7 mouse cellular contexts compared by ENCODE assay signal in the genomic region with DNA sequence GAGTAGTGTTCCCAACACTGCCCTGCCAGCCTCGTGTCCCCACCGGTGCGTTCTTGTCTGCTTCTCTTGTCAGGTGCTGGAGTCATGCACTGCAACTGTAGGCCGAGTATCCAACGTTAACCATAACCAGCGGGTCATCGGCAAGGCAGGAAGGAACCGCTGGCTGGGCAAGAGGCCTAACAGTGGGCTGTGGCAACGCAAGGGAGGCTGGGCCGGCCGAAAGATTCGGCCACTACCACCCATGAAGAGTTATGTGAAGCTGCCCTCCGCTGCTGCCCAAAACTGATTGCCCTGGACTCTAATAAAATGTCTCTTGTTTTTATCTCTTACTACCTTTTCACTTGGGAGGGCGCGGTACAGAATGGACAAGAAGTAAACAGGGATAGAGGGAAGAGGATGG. TPM values are rescaled to one million over a fixed set of nuclear protein-coding genes. Genes with fewer than 3 reads are reported as not detected.
DNase-seq lines count a peak whose midpoint lies in the region; ATAC-seq and TF ChIP-seq lines count a peak whose summit lies in the region.

No protein-coding gene starts in this region.

- 39% methylated on average over 15 of the region's 15 CpGs for WGBS in forebrain, embryonic 11.5 days
- 41% methylated on average over 15 of the region's 15 CpGs for WGBS in limb, embryonic 10.5 days
- 28% methylated on average over 15 of the region's 15 CpGs for WGBS in olfactory bulb, adult 2 months

- H3K27ac ChIP-seq in forebrain, embryonic 11.5 days (ENCODE audit: low read depth, low read length): peak overlapping the region; percentile 84
- H3K27ac ChIP-seq in limb, embryonic 10.5 days: peak overlapping the region; percentile 94
- H3K27ac ChIP-seq in olfactory bulb, adult 2 months (ENCODE audit: insufficient read depth, low read depth, low read length): peak overlapping the region; percentile 64

- DNase-seq in forebrain, embryonic 11.5 days (ENCODE audit: low spot score): no peak
- DNase-seq in limb, embryonic 10.5 days (ENCODE audit: low spot score): peak; percentile 45
- no peak for DNase-seq in left cerebral cortex, adult 8-10 months (ENCODE audit: low spot score in 2 of 2)
- no peak for DNase-seq in gastrocnemius, postnatal 10 days

- H3K9me3 ChIP-seq in megakaryocyte, embryonic 14.5 days: no peaks in the 10 kb centered on the region
- H3K9me3 ChIP-seq in forebrain, embryonic 11.5 days (ENCODE audit: control insufficient read depth, low read length): no peaks in the 10 kb centered on the region
- no peaks in the 10 kb centered on the region for H3K9me3 ChIP-seq in limb, embryonic 10.5 days (replicated peaks)

- no peak for ATAC-seq in megakaryocyte, adult 5-6 weeks (ENCODE audit: poor library complexity, severe bottlenecking)
- no peak for ATAC-seq in forebrain, embryonic 11.5 days (replicated peaks; ENCODE audit: low FRiP score)

- H3K4me1 ChIP-seq in megakaryocyte, embryonic 14.5 days: peaks cover 63% of the 10 kb centered on the region
- H3K4me1 ChIP-seq in forebrain, embryonic 11.5 days (replicated peaks; ENCODE audit: control insufficient read depth, insufficient read depth, low read length): peaks cover 25% of the 10 kb centered on the region
- H3K4me1 ChIP-seq in limb, embryonic 10.5 days: peaks cover 54% of the 10 kb centered on the region
- peaks cover 27% of the 10 kb centered on the region for H3K4me1 ChIP-seq in olfactory bulb, adult 2 months (ENCODE audit: control insufficient read depth, insufficient read depth, low read length)

- peaks cover 57% of the 10 kb centered on the region for H3K36me3 ChIP-seq in megakaryocyte, embryonic 14.5 days (replicated peaks; ENCODE audit: low read length)
- peaks cover 10% of the 10 kb centered on the region; the same call in 1 of the 2 replicates for H3K36me3 ChIP-seq in forebrain, embryonic 11.5 days (ENCODE audit: control insufficient read depth, insufficient read depth, low read length)
- H3K36me3 ChIP-seq in limb, embryonic 10.5 days: peaks cover 52% of the 10 kb centered on the region

- peak overlapping the region; percentile 92 for H3K9ac ChIP-seq in forebrain, embryonic 11.5 days (ENCODE audit: low read length)

- H3K4me3 ChIP-seq in megakaryocyte, embryonic 14.5 days (replicated peaks): peak overlapping the region; percentile 97
- peak overlapping the region; percentile 68 for H3K4me3 ChIP-seq in forebrain, embryonic 11.5 days (ENCODE audit: low read depth, low read length)
- peak overlapping the region; percentile 70 for H3K4me3 ChIP-seq in limb, embryonic 10.5 days
- H3K4me3 ChIP-seq in olfactory bulb, adult 2 months (ENCODE audit: insufficient read depth, low read depth, low read length): peak overlapping the region; percentile 59

- no peak for TF ChIP-seq POLR2A in olfactory bulb, adult 2 months (IDR thresholded peaks at IDR 0.05; ENCODE audit: insufficient read depth, low read depth, low read length)

- TF ChIP-seq CTCF in olfactory bulb, adult 2 months (IDR thresholded peaks at IDR 0.05; ENCODE audit: insufficient read depth, low read depth, low read length): no peak

- peak overlapping the region; percentile 86 for H3K4me2 ChIP-seq in forebrain, embryonic 11.5 days (ENCODE audit: low read depth, low read length, severe bottlenecking)

- no peaks in the 10 kb centered on the region for H3K27me3 ChIP-seq in megakaryocyte, embryonic 14.5 days (replicated peaks)
- no peaks in the 10 kb centered on the region for H3K27me3 ChIP-seq in forebrain, embryonic 11.5 days (ENCODE audit: control insufficient read depth, insufficient read depth, low read length)
- H3K27me3 ChIP-seq in limb, embryonic 10.5 days (ENCODE audit: low read depth, poor library complexity, severe bottlenecking): no peaks in the 10 kb centered on the region

RNA-seq across cellular contexts. Expression of gene Cul7, which starts 0.3 kb away (rescaled TPM):
- polyA plus RNA-seq in megakaryocyte, embryonic 14.5 days (2012; ENCODE audit: insufficient read depth, low replicate concordance): 90.0 and 167 TPM in 2 replicates
- total RNA-seq in megakaryocyte, adult 5-6 weeks (2015): 1.7 and 1.9 TPM in 2 replicates
- 1.9 and 2.4 TPM in 2 replicates for total RNA-seq in megakaryocyte, adult 5-6 weeks (2017)
- 34.4 and 34.9 TPM in 2 replicates for polyA plus RNA-seq in forebrain, embryonic 11.5 days (2014; fragmentation: Nextera tagmentation; extraction: Ambion mirVana)
- polyA plus RNA-seq in limb, embryonic 10.5 days (2016; fragmentation: Nextera tagmentation; extraction: Ambion mirVana): 40.3 and 48.0 TPM in 2 replicates
- polyA plus RNA-seq in olfactory bulb, adult 2 months (2012; ENCODE audit: insufficient read depth, insufficient read length, low replicate concordance, missing spikeins): not detected in 2 replicates
- 10 to 100 TPM; 28.0 to 33.6 (median 32.5) TPM for total RNA-seq in left cerebral cortex, adult 8-10 months (2022)
- total RNA-seq in gastrocnemius, postnatal 10 days (2021): 10 to 100 TPM; 39.8 to 50.5 TPM

RNA-seq across cellular contexts. Expression of gene Mrpl2, which starts 3.8 kb away (rescaled TPM):
- polyA plus RNA-seq in megakaryocyte, embryonic 14.5 days (2012; ENCODE audit: insufficient read depth, low replicate concordance): 289 and 528 TPM in 2 replicates
- total RNA-seq in megakaryocyte, adult 5-6 weeks (2015): 46.2 and 67.5 TPM in 2 replicates
- 42.7 and 53.9 TPM in 2 replicates for total RNA-seq in megakaryocyte, adult 5-6 weeks (2017)
- 111 and 117 TPM in 2 replicates for polyA plus RNA-seq in forebrain, embryonic 11.5 days (2014; fragmentation: Nextera tagmentation; extraction: Ambion mirVana)
- polyA plus RNA-seq in limb, embryonic 10.5 days (2016; fragmentation: Nextera tagmentation; extraction: Ambion mirVana): 140 and 144 TPM in 2 replicates
- polyA plus RNA-seq in olfactory bulb, adult 2 months (2012; ENCODE audit: insufficient read depth, insufficient read length, low replicate concordance, missing spikeins): not detected in 2 replicates
- 10 to 100 TPM; 54.2 to 66.0 (median 59.1) TPM for total RNA-seq in left cerebral cortex, adult 8-10 months (2022)
- total RNA-seq in gastrocnemius, postnatal 10 days (2021): 100 to 1,000 TPM; 101 to 117 TPM

RNA-seq across cellular contexts. Expression of gene Klc4, which starts 4.0 kb away (rescaled TPM):
- polyA plus RNA-seq in megakaryocyte, embryonic 14.5 days (2012; ENCODE audit: insufficient read depth, low replicate concordance): 33.6 and 42.0 TPM in 2 replicates
- total RNA-seq in megakaryocyte, adult 5-6 weeks (2015): 3.5 and 4.9 TPM in 2 replicates
- total RNA-seq in megakaryocyte, adult 5-6 weeks (2017): 13.1 and 15.0 TPM in 2 replicates
- 34.9 and 35.8 TPM in 2 replicates for polyA plus RNA-seq in forebrain, embryonic 11.5 days (2014; fragmentation: Nextera tagmentation; extraction: Ambion mirVana)
- polyA plus RNA-seq in limb, embryonic 10.5 days (2016; fragmentation: Nextera tagmentation; extraction: Ambion mirVana): 23.6 and 28.8 TPM in 2 replicates
- polyA plus RNA-seq in olfactory bulb, adult 2 months (2012; ENCODE audit: insufficient read depth, insufficient read length, low replicate concordance, missing spikeins): not detected in 2 replicates
- 10 to 100 TPM; 20.8 to 23.4 (median 22.5) TPM for total RNA-seq in left cerebral cortex, adult 8-10 months (2022)
- total RNA-seq in gastrocnemius, postnatal 10 days (2021): 10 to 100 TPM; 18.7 to 19.5 TPM

RNA-seq across cellular contexts. Expression of gene Ptk7, which starts 20.5 kb away (rescaled TPM):
- polyA plus RNA-seq in megakaryocyte, embryonic 14.5 days (2012; ENCODE audit: insufficient read depth, low replicate concordance): 6.7 and 13.6 TPM in 2 replicates
- not detected in 2 replicates for total RNA-seq in megakaryocyte, adult 5-6 weeks (2015)
- total RNA-seq in megakaryocyte, adult 5-6 weeks (2017): 0.07 and 0.16 TPM in 2 replicates
- polyA plus RNA-seq in forebrain, embryonic 11.5 days (2014; fragmentation: Nextera tagmentation; extraction: Ambion mirVana): 40.8 and 43.3 TPM in 2 replicates
- 102 and 142 TPM in 2 replicates for polyA plus RNA-seq in limb, embryonic 10.5 days (2016; fragmentation: Nextera tagmentation; extraction: Ambion mirVana)
- polyA plus RNA-seq in olfactory bulb, adult 2 months (2012; ENCODE audit: insufficient read depth, insufficient read length, low replicate concordance, missing spikeins): not detected in 2 replicates
- 10 to 100 TPM; 11.2 to 12.9 (median 11.8) TPM for total RNA-seq in left cerebral cortex, adult 8-10 months (2022)
- total RNA-seq in gastrocnemius, postnatal 10 days (2021): 10 to 100 TPM; 12.6 to 19.3 TPM

RNA-seq across cellular contexts. Expression of gene Rrp36, which starts 24.3 kb away (rescaled TPM):
- 9.4 and 30.6 TPM in 2 replicates for polyA plus RNA-seq in megakaryocyte, embryonic 14.5 days (2012; ENCODE audit: insufficient read depth, low replicate concordance)
- total RNA-seq in megakaryocyte, adult 5-6 weeks (2015): 9.6 and 10.6 TPM in 2 replicates
- 62.2 and 75.0 TPM in 2 replicates for total RNA-seq in megakaryocyte, adult 5-6 weeks (2017)
- polyA plus RNA-seq in forebrain, embryonic 11.5 days (2014; fragmentation: Nextera tagmentation; extraction: Ambion mirVana): 61.0 and 64.1 TPM in 2 replicates
- 70.8 and 72.5 TPM in 2 replicates for polyA plus RNA-seq in limb, embryonic 10.5 days (2016; fragmentation: Nextera tagmentation; extraction: Ambion mirVana)
- polyA plus RNA-seq in olfactory bulb, adult 2 months (2012; ENCODE audit: insufficient read depth, insufficient read length, low replicate concordance, missing spikeins): not detected in 2 replicates
- 10 to 100 TPM; 16.6 to 19.3 (median 17.9) TPM for total RNA-seq in left cerebral cortex, adult 8-10 months (2022)
- 10 to 100 TPM; 12.8 to 18.2 TPM for total RNA-seq in gastrocnemius, postnatal 10 days (2021)

Comparison
In these comparisons a context has a peak if more than half of its experiments do, and no peak if none do; other contexts are left out.
1. RNA of gene Cul7, which starts 0.3 kb away (polyA plus RNA-seq): 90.0 to 167 TPM in megakaryocyte, embryonic 14.5 days, 40.3 to 48.0 TPM in limb, embryonic 10.5 days and 34.4 to 34.9 TPM in forebrain, embryonic 11.5 days; not detected in olfactory bulb, adult 2 months; every median in the first group is over 10 times any median in the second.
2. RNA of gene Mrpl2, which starts 3.8 kb away (polyA plus RNA-seq): 289 to 528 TPM in megakaryocyte, embryonic 14.5 days, 140 to 144 TPM in limb, embryonic 10.5 days and 111 to 117 TPM in forebrain, embryonic 11.5 days; not detected in olfactory bulb, adult 2 months; every median in the first group is over 100 times any median in the second.
3. Peak in every context shown above with its lines, with median percentiles within 50 percentile points of each other: H3K4me3 ChIP-seq and H3K27ac ChIP-seq.